Mouse (Mus musculus): ENCODE measurements around the gene Zfp362. TPM values are rescaled to one million over a fixed set of nuclear protein-coding genes. Genes with fewer than 3 reads are reported as not detected.

Zfp362 gene
- polyA plus RNA-seq, 1 experiment from 2014 or later = 23.5 TPM

Other genes with a start within 250 kb of the Zfp362 start
- 2.5 and 3.5 TPM in 2 replicates for gene Zscan20, start 195.9 kb downstream of the Zfp362 start, polyA plus RNA-seq (2015; fragmentation: Nextera tagmentation; extraction: Ambion mirVana)
- 2.2 and 2.4 TPM in 2 replicates for gene Tlr12, start 187.4 kb downstream of the Zfp362 start, polyA plus RNA-seq (2015; fragmentation: Nextera tagmentation; extraction: Ambion mirVana)
- 39.2 and 42.3 TPM in 2 replicates for gene Phc2, start 151.3 kb downstream of the Zfp362 start, polyA plus RNA-seq (2015; fragmentation: Nextera tagmentation; extraction: Ambion mirVana)
- 0.08 and 0.13 TPM in 2 replicates for gene A3galt2, start 50.7 kb downstream of the Zfp362 start, polyA plus RNA-seq (2015; fragmentation: Nextera tagmentation; extraction: Ambion mirVana)
- 3.5 and 3.8 TPM in 2 replicates for gene Trim62, start 77.5 kb upstream of the Zfp362 start, polyA plus RNA-seq (2015; fragmentation: Nextera tagmentation; extraction: Ambion mirVana)
- gene Azin2, start 156.4 kb upstream of the Zfp362 start, polyA plus RNA-seq (2015; fragmentation: Nextera tagmentation; extraction: Ambion mirVana) = 12.9 and 13.3 TPM in 2 replicates
- gene Ak2, start 185.9 kb upstream of the Zfp362 start, polyA plus RNA-seq (2015; fragmentation: Nextera tagmentation; extraction: Ambion mirVana) = 297 and 298 TPM in 2 replicates